Mouse (Mus musculus) hindlimb bud, embryonic 11.5 days (tissue): ENCODE results near the gene G430095P16Rik.

Source experiments
- DNase-seq: peaks from one replicate; pipeline ENCODE4 v3.0.0-alpha.2; 2012; ENCODE audit warnings: low read depth, low spot score; ENCODE audit errors: extremely low spot score

G430095P16Rik gene

DNA sequence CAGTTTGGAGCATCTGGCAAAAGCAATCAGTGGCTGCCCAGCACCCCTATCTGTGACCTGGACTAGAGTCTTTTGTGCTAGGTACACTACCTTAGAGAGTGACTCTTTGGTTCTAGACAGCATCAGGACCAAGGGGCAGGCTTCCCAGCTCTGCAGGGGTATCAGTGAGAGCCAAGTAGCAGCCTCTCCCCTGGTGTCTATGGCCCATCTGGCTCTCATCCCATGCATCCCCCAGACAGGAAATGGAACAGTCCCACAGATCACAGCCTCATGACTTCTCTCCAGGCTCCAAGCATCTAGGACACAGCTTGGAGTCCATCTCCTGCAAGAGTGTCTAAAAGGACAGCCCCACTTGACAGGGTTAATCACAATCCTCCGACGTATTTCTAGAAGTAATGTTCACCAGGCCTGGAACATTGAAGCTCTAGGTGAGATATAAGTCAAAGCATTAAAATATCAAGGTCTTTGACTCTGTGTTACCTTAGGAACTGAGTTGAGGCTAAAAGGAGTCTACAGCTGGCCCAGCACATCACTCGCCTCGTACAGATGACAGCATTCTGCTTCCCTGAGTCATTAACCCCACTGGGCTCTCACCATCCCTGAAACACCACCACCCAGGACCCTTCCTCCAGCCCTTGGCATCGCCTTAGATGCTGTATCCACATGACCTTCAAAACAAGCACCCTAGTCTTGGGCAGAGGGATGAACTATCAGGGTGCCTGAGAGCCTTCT, 3.7 kb upstream of the G430095P16Rik start:
- no peak for DNase-seq

- no peak for DNase-seq
Measured at GRCm38 (mm10) chr8:84722530-84722849, 317 bp upstream of the G430095P16Rik start.

GRCm38 (mm10) chr8:84723571-84723900, 729 bp downstream of the G430095P16Rik start:
- DNase-seq: no peak

DNA sequence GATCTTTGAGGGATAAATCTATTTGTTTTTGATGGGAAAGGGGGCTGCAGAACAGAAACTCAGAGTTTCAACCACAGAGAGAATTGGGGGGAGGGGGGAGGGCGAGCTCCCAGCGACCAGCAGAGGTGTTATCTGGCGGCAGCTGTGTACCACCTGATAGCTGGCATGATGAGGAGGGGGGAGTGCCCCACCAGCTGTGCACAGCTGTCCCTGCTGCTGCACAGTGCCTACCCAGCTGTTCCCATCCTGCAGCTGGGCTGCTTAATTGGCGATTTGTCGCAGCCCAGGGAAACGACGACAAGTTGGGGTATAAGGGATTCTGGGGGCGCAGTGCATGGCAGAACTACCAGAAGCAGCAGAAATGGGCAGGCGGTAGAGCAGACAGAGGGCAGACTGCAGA, 1.9 kb downstream of the G430095P16Rik start:
- no peak for DNase-seq

DNA sequence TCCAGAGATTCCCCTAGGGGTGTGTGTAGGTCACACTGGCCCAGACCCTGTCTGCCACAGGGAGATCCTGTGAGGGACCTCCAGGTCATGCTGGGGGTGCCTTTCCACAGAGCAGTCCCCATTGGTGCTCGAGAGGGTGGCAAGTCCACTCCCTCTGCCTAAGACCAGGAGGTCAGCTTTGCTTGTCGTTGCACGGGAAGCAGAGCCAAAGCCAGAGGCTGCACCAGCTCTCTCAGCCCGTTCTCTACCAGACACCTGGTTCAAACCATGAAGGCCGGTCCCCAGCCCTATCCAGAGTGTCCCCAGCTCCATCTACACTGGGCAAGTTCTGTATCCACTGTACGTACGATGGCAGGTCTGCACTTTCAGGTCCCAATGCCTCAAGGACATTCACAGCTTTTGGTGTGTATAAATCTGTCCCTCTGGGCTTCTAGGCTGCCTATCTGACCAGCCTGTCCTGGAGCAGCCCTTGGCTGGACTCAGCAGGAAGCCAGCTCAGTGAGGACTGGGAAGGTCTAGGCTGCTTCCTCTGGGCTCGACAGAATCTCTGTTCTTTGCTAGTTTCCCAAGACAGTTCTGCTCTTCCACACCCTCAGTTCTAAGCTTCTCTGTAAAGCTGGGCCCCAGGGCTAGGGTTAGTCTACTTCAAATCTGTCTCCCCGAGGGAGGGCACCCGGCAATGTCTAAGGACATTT, 2.6 kb downstream of the G430095P16Rik start:
- DNase-seq: no peak

DNA sequence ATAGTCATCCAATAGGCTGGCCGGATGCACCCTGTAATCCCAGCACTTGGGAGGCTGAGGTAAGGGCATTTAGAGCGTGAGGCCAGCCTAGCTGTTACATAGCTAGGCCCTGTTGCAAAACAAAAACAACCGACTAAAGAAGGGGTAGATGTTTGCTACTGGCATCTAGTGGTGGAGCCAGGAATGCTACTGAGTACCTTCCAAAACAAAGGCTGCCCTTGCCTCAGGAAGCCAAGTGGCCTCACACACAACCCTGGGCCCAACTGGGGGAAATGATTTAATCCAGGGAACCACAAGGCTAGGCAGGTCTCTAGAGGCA, 3.1 kb downstream of the G430095P16Rik start:
- DNase-seq: no peak

GRCm38 (mm10) chr8:84728474-84728873, 5.7 kb downstream of the G430095P16Rik start:
- no peak for DNase-seq

DNA sequence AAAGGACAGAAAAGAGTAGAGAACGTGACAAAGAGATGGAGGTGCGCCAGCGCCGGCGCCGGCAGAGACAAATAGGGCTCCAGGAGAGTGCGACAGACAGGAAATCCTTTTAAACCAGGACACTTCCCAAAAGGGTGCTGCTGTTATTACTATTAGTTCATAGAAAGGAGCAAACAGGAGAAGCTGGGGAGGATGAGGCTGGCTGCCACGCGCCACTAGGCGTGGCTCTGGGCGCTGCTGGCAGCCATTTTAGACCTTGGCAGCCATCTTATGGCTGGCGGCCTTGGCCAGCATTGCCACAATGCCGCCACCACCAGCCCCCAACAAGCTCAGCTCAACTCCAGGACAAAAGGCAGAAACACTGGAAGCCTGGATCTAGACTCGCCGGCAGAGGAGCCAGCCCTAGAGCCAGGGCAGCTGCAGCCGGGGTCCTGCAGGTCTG, 7.1 kb downstream of the G430095P16Rik start:
- DNase-seq: no peak

DNA sequence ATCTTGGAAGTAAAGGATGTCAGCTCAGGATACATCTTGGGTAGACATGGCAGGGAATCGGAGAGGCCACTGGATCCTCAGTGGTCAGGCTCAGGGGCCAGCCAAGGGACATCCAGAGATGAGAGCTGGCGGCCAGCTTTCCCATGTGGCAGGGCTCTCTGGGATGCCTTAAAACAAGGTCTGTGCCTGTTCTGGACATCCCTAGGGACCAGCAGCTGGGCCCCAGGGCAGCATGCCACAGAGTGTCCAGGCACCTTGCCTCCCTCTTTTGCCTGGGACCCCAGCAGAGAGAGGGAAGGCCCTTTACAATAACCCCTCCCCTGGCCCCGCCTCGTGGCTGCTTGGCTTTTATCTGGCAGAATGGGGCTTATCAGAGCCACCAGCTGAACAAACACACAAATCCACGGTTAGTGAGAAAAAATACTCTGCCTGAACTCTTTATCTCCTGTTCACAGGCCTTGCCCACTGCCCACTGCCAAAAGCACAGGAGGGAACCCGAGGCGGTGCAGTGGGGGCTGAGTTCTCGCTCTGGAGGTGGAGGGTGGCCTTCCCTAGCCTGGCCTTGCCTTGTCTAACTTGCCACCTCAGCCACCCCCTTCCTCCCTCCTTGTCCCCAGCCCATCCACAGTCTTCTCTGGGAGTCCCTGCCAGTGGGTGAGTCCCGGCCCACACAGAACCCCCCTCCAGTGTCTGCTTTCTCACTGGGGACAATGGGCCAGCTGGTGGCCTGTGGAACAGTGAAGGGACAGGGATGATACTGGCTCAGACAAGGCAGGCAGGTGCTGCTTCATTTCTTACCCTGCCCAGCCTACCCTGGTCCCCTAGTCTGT, 7.9 kb downstream of the G430095P16Rik start:
- DNase-seq: no peak

GRCm38 (mm10) chr8:84731371-84732177, 8.8 kb downstream of the G430095P16Rik start:
- no peak for DNase-seq

DNA sequence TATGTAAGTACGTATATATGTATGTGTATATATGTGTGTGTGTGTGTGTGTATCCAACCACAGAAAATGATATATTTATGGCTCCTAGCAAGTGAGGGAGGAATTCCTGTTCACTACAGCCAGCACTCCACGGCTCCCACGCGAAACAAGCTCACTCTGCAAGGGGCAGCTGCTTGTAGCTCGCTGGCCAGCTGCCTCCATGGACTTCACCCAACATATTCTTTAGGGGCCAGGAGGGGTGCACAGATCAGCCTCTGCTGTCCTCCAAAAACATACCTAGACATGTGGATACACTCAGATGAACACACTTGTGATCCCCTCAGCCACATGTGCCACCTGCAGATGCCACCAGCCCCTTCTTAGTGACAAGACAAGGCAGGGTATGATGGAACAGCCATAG, 9.7 kb downstream of the G430095P16Rik start:
- DNase-seq: no peak

GRCm38 (mm10) chr8:84732996-84733395, 10.2 kb downstream of the G430095P16Rik start:
- DNase-seq: no peak

GRCm38 (mm10) chr8:84733959-84734358, 11.2 kb downstream of the G430095P16Rik start:
- DNase-seq: no peak

GRCm38 (mm10) chr8:84734680-84735079, 11.9 kb downstream of the G430095P16Rik start:
- DNase-seq: no peak

DNA sequence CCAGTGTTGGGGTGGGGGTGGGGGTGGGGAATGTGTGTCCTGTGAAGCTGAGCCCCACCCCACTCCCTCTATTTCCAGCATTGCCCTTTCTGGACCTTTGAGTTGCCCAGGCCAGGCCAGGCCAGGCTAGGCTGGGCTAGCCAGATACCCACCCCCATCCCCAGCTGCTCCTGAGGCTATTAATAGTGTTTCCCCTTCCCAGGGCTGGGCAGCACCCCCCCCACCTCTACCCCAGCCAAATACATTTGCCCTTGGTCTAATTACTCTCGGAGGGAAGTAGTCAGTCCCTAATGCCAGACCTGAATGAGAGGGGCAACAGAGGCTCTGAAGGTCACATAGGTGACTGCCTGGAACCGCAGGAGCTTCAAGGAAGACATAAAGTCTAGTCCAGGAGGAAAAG, 12.8 kb downstream of the G430095P16Rik start:
- no peak for DNase-seq

- DNase-seq: no peak
Measured at GRCm38 (mm10) chr8:84736521-84736920, 13.7 kb downstream of the G430095P16Rik start.

DNA sequence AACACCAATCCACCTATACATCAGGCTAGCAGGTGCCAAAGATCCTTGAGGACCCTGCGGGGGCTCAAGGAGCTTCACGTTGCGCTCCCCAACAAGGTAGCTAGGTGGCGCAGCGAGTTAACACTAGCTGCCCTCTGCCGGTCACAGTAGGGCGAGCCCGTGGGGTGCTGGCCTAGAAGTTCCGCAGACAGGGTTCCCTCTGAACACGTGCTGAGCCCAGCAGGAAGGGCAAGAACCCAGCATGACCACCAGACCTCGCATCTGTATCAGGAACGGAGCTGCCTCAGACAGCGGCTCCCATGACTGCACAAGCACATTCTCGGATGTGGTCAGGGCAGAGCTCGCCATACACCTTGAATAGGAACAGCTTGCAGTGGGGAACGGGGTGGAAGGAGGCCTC, 14.8 kb downstream of the G430095P16Rik start:
- peak; percentile 58 for DNase-seq

GRCm38 (mm10) chr8:84738266-84738665, 15.5 kb downstream of the G430095P16Rik start:
- no peak for DNase-seq

GRCm38 (mm10) chr8:84738715-84739400, 16.1 kb downstream of the G430095P16Rik start:
- no peak for DNase-seq

DNA sequence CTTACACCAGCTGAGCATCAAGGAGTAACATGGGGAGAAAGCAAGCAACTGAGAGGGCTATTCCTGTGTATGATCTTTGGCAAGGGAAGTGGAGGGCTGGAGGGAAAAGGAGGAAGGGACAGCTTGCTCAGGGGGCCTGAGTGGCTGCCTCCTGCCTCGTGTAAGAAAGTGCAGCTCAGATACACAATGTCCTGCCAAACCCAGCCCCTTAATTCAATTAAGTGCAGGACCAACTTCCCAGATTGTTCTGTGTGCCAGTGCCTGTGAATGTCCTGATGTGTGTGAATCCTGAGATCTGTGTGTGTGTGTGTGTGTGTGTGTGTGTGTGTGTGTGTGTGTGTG, 16.6 kb downstream of the G430095P16Rik start:
- DNase-seq: no peak
